Mouse (Mus musculus) MEL (cell line): ENCODE results near the gene Gpx3. TPM values are rescaled to one million over a fixed set of nuclear protein-coding genes. Genes with fewer than 3 reads are reported as not detected.

ENCODE experiments used
- DNase-seq: peaks from one replicate; pipeline ENCODE4 v3.0.0; 2011; ENCODE audit warnings: low read depth, low spot score
- H3K27ac ChIP-seq: 2 replicates; pipeline ENCODE4 v1.5.1; 2012; ENCODE audit warnings: low read depth, mild to moderate bottlenecking, control low read depth, low read length, moderate library complexity; ENCODE audit not compliant: control insufficient read depth
- H3K27me3 ChIP-seq, 2 experiments: fragments of 150-350 bp in 1 of 2; sonication (generic) in 1 of 2; 2 replicates each; pipeline ENCODE4 v1.6.1; 2012; ENCODE audit warnings: low read length in 2 of 2, mild to moderate bottlenecking in 2 of 2, improper control_type of control experiment in 1 of 2, moderate library complexity in 1 of 2; ENCODE audit not compliant: insufficient read depth in 2 of 2, control insufficient read depth in 1 of 2
- H3K36me3 ChIP-seq, 2 experiments: 2 replicates each; pipeline ENCODE4 v1.6.1; 2012 to 2014; ENCODE audit warnings: low read length in 2 of 2, improper control_type of control experiment in 1 of 2, inconsistent platforms in 1 of 2, mild to moderate bottlenecking in 1 of 2; ENCODE audit not compliant: insufficient read depth in 2 of 2, control insufficient read depth in 1 of 2
- H3K4me1 ChIP-seq, 2 experiments: fragments of 150-350 bp in 1 of 2; sonication (generic) in 1 of 2; 2 replicates each; pipeline ENCODE4 v1.6.1; 2012; ENCODE audit warnings: low read length in 2 of 2, improper control_type of control experiment in 1 of 2, mild to moderate bottlenecking in 1 of 2; ENCODE audit not compliant: insufficient read depth in 2 of 2, control insufficient read depth in 1 of 2
- H3K4me3 ChIP-seq, 2 experiments: fragments of 150-350 bp in 1 of 2; sonication (generic) in 1 of 2; 2 replicates each; pipeline ENCODE4 v1.5.1; 2012; ENCODE audit warnings: low read depth in 2 of 2, low read length in 2 of 2, mild to moderate bottlenecking in 2 of 2, moderate library complexity in 2 of 2, control low read depth in 1 of 2, improper control_type of control experiment in 1 of 2; ENCODE audit not compliant: control insufficient read depth in 1 of 2, insufficient read depth in 1 of 2
- H3K79me2 ChIP-seq: 2 replicates; pipeline ENCODE4 v1.6.1; 2012; ENCODE audit warnings: mild to moderate bottlenecking, low read length, moderate library complexity; ENCODE audit not compliant: control insufficient read depth, poor library complexity, insufficient read depth
- H3K9ac ChIP-seq: 2 replicates; pipeline ENCODE4 v1.6.1; 2012; ENCODE audit warnings: low read depth, mild to moderate bottlenecking, control low read depth, low read length, moderate library complexity; ENCODE audit not compliant: control insufficient read depth, poor library complexity, severe bottlenecking
- H3K9me3 ChIP-seq: fragments of 150-350 bp; sonication (generic); replicated peaks from 2 replicates; pipeline ENCODE4 v1.6.1; 2012; ENCODE audit warnings: mild to moderate bottlenecking, low read length, improper control_type of control experiment, moderate library complexity; ENCODE audit not compliant: insufficient read depth
- BHLHE40 ChIP-seq: IDR thresholded peaks from 2 replicates; pipeline ENCODE4 v1.6.1; 2012; ENCODE audit warnings: low read depth, mild to moderate bottlenecking, inconsistent platforms, low read length, improper control_type of control experiment, borderline replicate concordance
- CTCF ChIP-seq, 3 experiments: IDR thresholded peaks in 2 of 3; conservative IDR thresholded peaks in 1 of 3; 2 replicates each; pipeline ENCODE4 v1.5.1; 2011 to 2012; ENCODE audit warnings: low read length in 3 of 3, low read depth in 2 of 3, mild to moderate bottlenecking in 2 of 3, improper control_type of control experiment in 1 of 3, inconsistent platforms in 1 of 3, mixed read lengths in 1 of 3, moderate library complexity in 1 of 3; ENCODE audit not compliant: control insufficient read depth in 1 of 3, insufficient read depth in 1 of 3, poor library complexity in 1 of 3, severe bottlenecking in 1 of 3
- E2F4 ChIP-seq: IDR thresholded peaks from 2 replicates; pipeline ENCODE4 v1.6.1; 2011; ENCODE audit warnings: low read depth, low read length, improper control_type of control experiment, borderline replicate concordance
- GABPA ChIP-seq: IDR thresholded peaks from 2 replicates; pipeline ENCODE4 v1.6.1; 2012; ENCODE audit warnings: low read depth, mild to moderate bottlenecking, inconsistent platforms, low read length, improper control_type of control experiment, moderate library complexity
- HCFC1 ChIP-seq: IDR thresholded peaks from 2 replicates; pipeline ENCODE4 v1.6.1; 2012; ENCODE audit warnings: low read depth, mild to moderate bottlenecking, inconsistent platforms, low read length, improper control_type of control experiment, moderate library complexity
- JUND ChIP-seq: IDR thresholded peaks from 2 replicates; pipeline ENCODE4 v1.6.1; 2011; ENCODE audit warnings: low read depth, mild to moderate bottlenecking, improper control_type of control experiment, low read length
- KAT2A ChIP-seq: conservative IDR thresholded peaks from 2 replicates; pipeline ENCODE4 v1.6.1; 2012; ENCODE audit warnings: low read depth, low read length, improper control_type of control experiment, inconsistent platforms
- MAFK ChIP-seq: IDR thresholded peaks from 2 replicates; pipeline ENCODE4 v1.6.1; 2011; ENCODE audit warnings: low read depth, mild to moderate bottlenecking, low read length, improper control_type of control experiment, borderline replicate concordance
- MAX ChIP-seq: IDR thresholded peaks from 2 replicates; pipeline ENCODE4 v1.6.1; 2011; ENCODE audit warnings: low read length, improper control_type of control experiment
- MAZ ChIP-seq: IDR thresholded peaks from 2 replicates; pipeline ENCODE4 v1.6.1; 2012; ENCODE audit warnings: low read depth, mild to moderate bottlenecking, inconsistent platforms, low read length, improper control_type of control experiment
- MYB ChIP-seq: IDR thresholded peaks from 2 replicates; pipeline ENCODE4 v1.6.1; 2011; ENCODE audit warnings: mild to moderate bottlenecking, low read depth, low read length, improper control_type of control experiment
- POLR2A ChIP-seq, 2 experiments: IDR thresholded peaks; 2 replicates each; pipeline ENCODE4 v1.6.1; 2011 to 2012; ENCODE audit warnings: low read length in 2 of 2, mild to moderate bottlenecking in 2 of 2, control low read depth in 1 of 2, improper control_type of control experiment in 1 of 2, low read depth in 1 of 2, moderate library complexity in 1 of 2; ENCODE audit not compliant: control insufficient read depth in 1 of 2, insufficient read depth in 1 of 2, poor library complexity in 1 of 2
- POLR2AphosphoS5 ChIP-seq: IDR thresholded peaks from 2 replicates; pipeline ENCODE4 v1.6.1; 2012; ENCODE audit warnings: low read depth, borderline replicate concordance, mild to moderate bottlenecking, inconsistent platforms, low read length, moderate library complexity, mixed read lengths
- SIN3A ChIP-seq: IDR thresholded peaks from 2 replicates; pipeline ENCODE4 v1.6.1; 2012; ENCODE audit warnings: low read length, improper control_type of control experiment, inconsistent platforms
- SMC3 ChIP-seq: IDR thresholded peaks from 2 replicates; pipeline ENCODE4 v1.6.1; 2011; ENCODE audit warnings: low read depth, low read length, improper control_type of control experiment
- TBP ChIP-seq: IDR thresholded peaks from 2 replicates; pipeline ENCODE4 v1.8.0; 2011; ENCODE audit warnings: low read depth, low read length, improper control_type of control experiment
- TCF12 ChIP-seq: IDR thresholded peaks from 2 replicates; pipeline ENCODE4 v1.6.1; 2014; ENCODE audit warnings: low read depth, mild to moderate bottlenecking, inconsistent platforms, low read length, improper control_type of control experiment, moderate library complexity
- UBTF ChIP-seq: IDR thresholded peaks from 2 replicates; pipeline ENCODE4 v1.6.1; 2012; ENCODE audit warnings: low read depth, mild to moderate bottlenecking, inconsistent platforms, low read length, improper control_type of control experiment, moderate library complexity, borderline replicate concordance; ENCODE audit not compliant: insufficient read depth
- USF2 ChIP-seq, 2 experiments: IDR thresholded peaks; 2 replicates each; pipeline ENCODE4 v1.6.1; 2011 to 2012; ENCODE audit warnings: improper control_type of control experiment in 2 of 2, low read length in 2 of 2, borderline replicate concordance in 1 of 2, inconsistent platforms in 1 of 2, low read depth in 1 of 2, mild to moderate bottlenecking in 1 of 2; ENCODE audit not compliant: insufficient read depth in 1 of 2
- ZC3H11A ChIP-seq: IDR thresholded peaks from 2 replicates; pipeline ENCODE4 v1.6.1; 2012; ENCODE audit warnings: low read depth, mild to moderate bottlenecking, inconsistent platforms, low read length, improper control_type of control experiment
- ZMIZ1 ChIP-seq: IDR thresholded peaks from 2 replicates; pipeline ENCODE4 v1.6.1; 2012; ENCODE audit warnings: low read depth, mild to moderate bottlenecking, inconsistent platforms, low read length, improper control_type of control experiment, moderate library complexity
- ZNF384 ChIP-seq: IDR thresholded peaks from 2 replicates; pipeline ENCODE4 v1.6.1; 2012; ENCODE audit warnings: low read depth, mild to moderate bottlenecking, inconsistent platforms, low read length, improper control_type of control experiment
- polyA plus RNA-seq, 2 experiments: library from polyadenylated mRNA; stranded (reverse) in 1 of 2; unstranded in 1 of 2; fragments of >175 nt in 1 of 2; fragments of >200 nt in 1 of 2; gene quantifications; 2 replicates each; pipeline versions ENCODE4 v1.2.1 to v1.2.4; 2012; ENCODE audit warnings: low replicate concordance in 2 of 2, low read depth in 1 of 2; ENCODE audit not compliant: insufficient read length in 2 of 2, insufficient read depth in 1 of 2, missing spikeins in 1 of 2
- total RNA-seq: library from RNA; depleted of rRNA; stranded (reverse); fragments of 300-350 nt; gene quantifications from 2 replicates; pipeline ENCODE4 v1.2.3, GENCODE M21; 2012

The Gpx3 gene
- total and polyA plus RNA-seq, 3 experiments = 0.12 to 0.15 TPM; not detected in 1

DNA sequence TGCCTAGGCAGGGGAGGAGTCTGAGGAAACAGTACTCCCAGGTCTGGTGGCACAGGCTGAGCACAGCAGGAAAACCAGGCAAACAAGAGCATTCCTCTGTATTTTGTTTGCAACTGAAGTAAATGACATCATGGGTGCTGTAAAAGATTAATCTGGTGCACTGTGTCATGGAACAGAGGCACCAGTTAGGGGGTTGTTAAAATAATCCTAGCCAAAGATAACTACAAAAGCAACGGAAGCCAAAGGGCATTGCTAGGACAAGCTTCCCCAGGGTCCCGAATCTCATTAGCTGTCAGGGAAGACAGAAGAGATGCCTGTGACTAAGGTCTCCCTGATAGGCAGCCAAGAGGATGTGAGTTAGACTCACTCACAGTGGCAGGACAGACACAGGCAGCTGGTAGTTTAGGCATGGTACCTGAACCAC lies 21.2 kb upstream of the Gpx3 start:
- H3K4me1 ChIP-seq = peaks cover 17 to 37% of the 10 kb centered on the region in 2 experiments
- H3K9ac ChIP-seq = no peak overlapping the region
- H3K79me2 ChIP-seq = no peaks in the 10 kb centered on the region
- no peak overlapping the region for H3K27ac ChIP-seq
- DNase-seq = no peak
- H3K9me3 ChIP-seq = no peaks in the 10 kb centered on the region
- H3K4me3 ChIP-seq = no peak overlapping the region
- TF ChIP-seq POLR2A (IDR thresholded peaks at IDR 0.05; ENCODE audit: control insufficient read depth in 1 of 2, insufficient read depth in 1 of 2, low read depth in 1 of 2, low read length in 2 of 2, poor library complexity in 1 of 2) (no peak), POLR2AphosphoS5 (no peak), MAFK (no peak), USF2 (IDR thresholded peaks at IDR 0.05; ENCODE audit: borderline replicate concordance in 1 of 2, insufficient read depth in 1 of 2, low read depth in 1 of 2, low read length in 2 of 2) (no peak), TCF12 (no peak), JUND (no peak), ZC3H11A (no peak), GABPA (no peak), ZNF384 (no peak), KAT2A (no peak), E2F4 (no peak), UBTF (no peak)
- H3K27me3 ChIP-seq = no peaks in the 10 kb centered on the region
- H3K36me3 ChIP-seq = peaks cover 0 to 12% of the 10 kb centered on the region in 2 experiments; a peak in 2 of 4 replicates

DNA sequence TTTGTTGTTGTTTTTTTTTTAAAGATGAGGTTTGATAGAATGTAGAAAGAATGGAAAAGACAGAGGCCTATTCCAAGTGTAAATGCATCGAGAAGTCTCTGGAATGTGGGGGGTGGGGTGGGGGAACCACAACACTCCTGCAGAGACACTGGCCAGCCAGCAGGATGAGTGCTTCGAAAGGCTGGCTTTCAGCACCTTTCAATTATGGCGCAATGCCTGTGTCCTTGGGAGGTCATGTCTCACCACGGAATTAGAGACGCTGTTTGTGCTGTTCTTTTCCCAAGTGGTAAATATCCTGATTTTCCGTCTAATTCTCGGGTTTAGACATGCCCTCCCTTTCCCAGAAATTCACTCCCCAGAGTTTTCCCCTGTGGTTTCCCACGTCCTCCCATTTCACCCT lies 19.6 kb upstream of the Gpx3 start:
- H3K4me1 ChIP-seq = peaks cover 17 to 37% of the 10 kb centered on the region in 2 experiments
- H3K27me3 ChIP-seq = no peaks in the 10 kb centered on the region
- H3K4me3 ChIP-seq = no peak overlapping the region
- H3K9me3 ChIP-seq = no peaks in the 10 kb centered on the region
- DNase-seq = no peak
- H3K27ac ChIP-seq = no peak overlapping the region
- H3K36me3 ChIP-seq = peaks cover 0 to 12% of the 10 kb centered on the region in 2 experiments; a peak in 2 of 4 replicates
- H3K9ac ChIP-seq = no peak overlapping the region
- H3K79me2 ChIP-seq = no peaks in the 10 kb centered on the region
- TF ChIP-seq ZC3H11A (no peak), TBP (no peak), GABPA (no peak), MYB (no peak), KAT2A (no peak), BHLHE40 (no peak), HCFC1 (no peak), MAZ (no peak), MAX (no peak), CTCF (IDR thresholded peaks at IDR 0.05 in 2 of 3, conservative IDR thresholded peaks at IDR 0.05 in 1 of 3; ENCODE audit: control insufficient read depth in 1 of 3, insufficient read depth in 1 of 3, low read depth in 2 of 3, low read length in 3 of 3, poor library complexity in 1 of 3, severe bottlenecking in 1 of 3) (no peak), POLR2AphosphoS5 (no peak), ZMIZ1 (no peak), E2F4 (no peak), SMC3 (no peak), SIN3A (no peak)
